Mouse (Mus musculus) CH12.LX (cell line): Measurements from ENCODE around the gene Fbxo11. TPM values are rescaled to one million over a fixed set of nuclear protein-coding genes. Genes with fewer than 3 reads are reported as not detected.

Source experiments
- DNase-seq: peaks from one replicate; pipeline ENCODE4 v3.0.0-alpha.2; 2013; ENCODE audit errors: extremely low read depth
- H3K27ac ChIP-seq: 2 replicates; pipeline ENCODE4 v1.5.1; 2012; ENCODE audit warnings: low read depth, mild to moderate bottlenecking, control low read depth, moderate library complexity; ENCODE audit not compliant: insufficient read depth
- H3K27me3 ChIP-seq: replicated peaks from 2 replicates; pipeline ENCODE3; 2012; ENCODE audit warnings: inconsistent platforms
- H3K36me3 ChIP-seq, 2 experiments: replicated peaks in 1 of 2; 2 replicates each; pipeline versions ENCODE3 to v1.6.1; 2012; ENCODE audit warnings: inconsistent platforms in 1 of 2, low read length in 1 of 2, mild to moderate bottlenecking in 1 of 2, mixed read lengths in 1 of 2, moderate library complexity in 1 of 2; ENCODE audit not compliant: control insufficient read depth in 1 of 2, insufficient read depth in 1 of 2
- H3K4me1 ChIP-seq, 2 experiments: 2 replicates each; pipeline ENCODE4 v1.6.1; 2012; ENCODE audit warnings: inconsistent platforms in 1 of 2, moderate library complexity in 1 of 2; ENCODE audit not compliant: insufficient read depth in 2 of 2, control insufficient read depth in 1 of 2
- H3K4me2 ChIP-seq: 2 replicates; pipeline ENCODE4 v1.6.1; 2012; ENCODE audit warnings: low read depth, mild to moderate bottlenecking, control low read depth; ENCODE audit not compliant: poor library complexity, insufficient read depth, severe bottlenecking
- H3K4me3 ChIP-seq, 3 experiments: fragments of 150-350 bp in 1 of 3; sonication (generic) in 1 of 3; replicated peaks in 1 of 3; 2 replicates each; pipeline versions ENCODE3 to v1.5.1; 2011 to 2012; ENCODE audit warnings: low read depth in 2 of 3, low read length in 2 of 3, mild to moderate bottlenecking in 2 of 3, moderate library complexity in 2 of 3, control low read depth in 1 of 3, improper control_type of control experiment in 1 of 3, inconsistent platforms in 1 of 3, mixed read lengths in 1 of 3; ENCODE audit not compliant: poor library complexity in 1 of 3
- H3K79me2 ChIP-seq: replicated peaks from 2 replicates; pipeline ENCODE4 v1.6.1; 2012; ENCODE audit warnings: mild to moderate bottlenecking, moderate library complexity; ENCODE audit not compliant: control insufficient read depth, poor library complexity, insufficient read depth, severe bottlenecking; ENCODE audit errors: extremely low read depth
- H3K9ac ChIP-seq: 2 replicates; pipeline ENCODE4 v1.6.1; 2012; ENCODE audit warnings: low read depth, mild to moderate bottlenecking, control low read depth, moderate library complexity; ENCODE audit not compliant: insufficient read depth
- H3K9me3 ChIP-seq: replicated peaks from 2 replicates; pipeline ENCODE3; 2012; ENCODE audit warnings: low read length, inconsistent platforms, mixed read lengths
- CHD2 ChIP-seq: IDR thresholded peaks from 2 replicates; pipeline ENCODE4 v1.6.1; 2011; ENCODE audit warnings: low read length, improper control_type of control experiment
- CTCF ChIP-seq, 2 experiments: IDR thresholded peaks in 1 of 2; conservative IDR thresholded peaks in 1 of 2; 2 replicates each; pipeline ENCODE4 v1.5.1; 2011 to 2012; ENCODE audit warnings: low read depth in 2 of 2, low read length in 2 of 2, improper control_type of control experiment in 1 of 2, inconsistent platforms in 1 of 2, mild to moderate bottlenecking in 1 of 2, moderate library complexity in 1 of 2
- E2F4 ChIP-seq: IDR thresholded peaks from 2 replicates; pipeline ENCODE4 v1.6.1; 2011; ENCODE audit warnings: low read depth, low read length, improper control_type of control experiment; ENCODE audit not compliant: insufficient replicate concordance
- GABPA ChIP-seq: IDR thresholded peaks from 2 replicates; pipeline ENCODE4 v1.6.1; 2012; ENCODE audit warnings: low read depth, low read length, improper control_type of control experiment, inconsistent platforms; ENCODE audit not compliant: insufficient replicate concordance
- JUN ChIP-seq: IDR thresholded peaks from 2 replicates; pipeline ENCODE4 v1.6.1; 2011; ENCODE audit warnings: low read depth, mild to moderate bottlenecking, low read length, improper control_type of control experiment, moderate library complexity; ENCODE audit not compliant: insufficient read depth
- JUND ChIP-seq: conservative IDR thresholded peaks from 2 replicates; pipeline ENCODE4 v1.6.1; 2011; ENCODE audit warnings: low read depth, low read length, improper control_type of control experiment
- KAT2A ChIP-seq: IDR thresholded peaks from 2 replicates; pipeline ENCODE4 v1.6.1; 2012; ENCODE audit warnings: low read length, improper control_type of control experiment, inconsistent platforms; ENCODE audit not compliant: insufficient replicate concordance
- MEF2A ChIP-seq: IDR thresholded peaks from 2 replicates; pipeline ENCODE4 v1.6.1; 2014; ENCODE audit warnings: low read depth, mild to moderate bottlenecking, inconsistent platforms, low read length, improper control_type of control experiment, borderline replicate concordance
- MXI1 ChIP-seq: IDR thresholded peaks from 2 replicates; pipeline ENCODE4 v1.6.1; 2011; ENCODE audit warnings: mild to moderate bottlenecking, low read depth, low read length, improper control_type of control experiment
- MYC ChIP-seq: IDR thresholded peaks from 2 replicates; pipeline ENCODE4 v1.6.1; 2011; ENCODE audit warnings: low read depth, mild to moderate bottlenecking, improper control_type of control experiment, low read length
- NRF1 ChIP-seq: IDR thresholded peaks from 2 replicates; pipeline ENCODE4 v1.6.1; 2014; ENCODE audit warnings: low read depth, mild to moderate bottlenecking, inconsistent platforms, low read length, improper control_type of control experiment, moderate library complexity
- PAX5 ChIP-seq: IDR thresholded peaks from 2 replicates; pipeline ENCODE4 v1.6.1; 2012; ENCODE audit warnings: low read length, inconsistent platforms, mixed read lengths
- POLR2A ChIP-seq: IDR thresholded peaks from 2 replicates; pipeline ENCODE4 v1.6.1; 2011; ENCODE audit warnings: low read depth, mild to moderate bottlenecking, improper control_type of control experiment, low read length
- POLR2AphosphoS2 ChIP-seq: IDR thresholded peaks from 2 replicates; pipeline ENCODE4 v1.6.1; 2011; ENCODE audit warnings: low read depth, low read length, improper control_type of control experiment
- RAD21 ChIP-seq: IDR thresholded peaks from 2 replicates; pipeline ENCODE4 v1.6.1; 2011; ENCODE audit warnings: low read depth, mild to moderate bottlenecking, low read length, improper control_type of control experiment, moderate library complexity
- RCOR1 ChIP-seq: conservative IDR thresholded peaks from 2 replicates; pipeline ENCODE4 v1.6.1; 2012; ENCODE audit warnings: low read depth, mild to moderate bottlenecking, inconsistent platforms, low read length, improper control_type of control experiment
- SMC3 ChIP-seq: IDR thresholded peaks from 2 replicates; pipeline ENCODE4 v1.6.1; 2011; ENCODE audit warnings: low read depth, low read length, improper control_type of control experiment
- UBTF ChIP-seq: IDR thresholded peaks from 2 replicates; pipeline ENCODE4 v1.6.1; 2012; ENCODE audit warnings: low read depth, mild to moderate bottlenecking, inconsistent platforms, low read length, improper control_type of control experiment, moderate library complexity
- USF1 ChIP-seq: IDR thresholded peaks from 2 replicates; pipeline ENCODE4 v1.6.1; 2014; ENCODE audit warnings: low read depth, mild to moderate bottlenecking, inconsistent platforms, low read length, improper control_type of control experiment
- ZMIZ1 ChIP-seq: IDR thresholded peaks from 2 replicates; pipeline ENCODE4 v1.6.1; 2012; ENCODE audit warnings: low read depth, mild to moderate bottlenecking, inconsistent platforms, low read length, improper control_type of control experiment
- ZNF384 ChIP-seq: IDR thresholded peaks from 2 replicates; pipeline ENCODE4 v1.6.1; 2012; ENCODE audit warnings: low read depth, low read length, improper control_type of control experiment, inconsistent platforms
- dilution Hi-C: fragments of 300-500 bp; cut with MboI; formaldehyde crosslinking; loops from 2 replicates; pipeline ENCODE4 v1.14.3; 2020; ENCODE audit warnings: low sequenced_read_pairs; ENCODE audit not compliant: extremely low pct_unique_long_range_greater_than_20kb, extremely low pct_ligation_motif_present
- in situ Hi-C: fragments of 300-500 bp; cut with MboI; formaldehyde crosslinking; loops from 3 replicates; pipeline ENCODE4 v1.14.3; 2019; ENCODE audit warnings: low sequenced_read_pairs, low pct_ligation_motif_present, low pct_unique_long_range_greater_than_20kb, mixed read lengths
- polyA plus RNA-seq: library from polyadenylated mRNA; unstranded; fragments of >175 nt; gene quantifications from 2 replicates; pipeline ENCODE4 v1.2.1, GENCODE M21; 2012; ENCODE audit warnings: low read depth; ENCODE audit not compliant: insufficient read length
- total RNA-seq, 2 experiments: library from RNA; depleted of rRNA; stranded (reverse); fragments of 300-350 nt in 1 of 2; fragments of >200 nt in 1 of 2; gene quantifications; 2 replicates each; pipeline ENCODE4 v1.2.3; 2012 to 2014

Fbxo11 gene
- total and polyA plus RNA-seq, 3 experiments = 37.6 to 61.8 (median 61.0) TPM

DNA sequence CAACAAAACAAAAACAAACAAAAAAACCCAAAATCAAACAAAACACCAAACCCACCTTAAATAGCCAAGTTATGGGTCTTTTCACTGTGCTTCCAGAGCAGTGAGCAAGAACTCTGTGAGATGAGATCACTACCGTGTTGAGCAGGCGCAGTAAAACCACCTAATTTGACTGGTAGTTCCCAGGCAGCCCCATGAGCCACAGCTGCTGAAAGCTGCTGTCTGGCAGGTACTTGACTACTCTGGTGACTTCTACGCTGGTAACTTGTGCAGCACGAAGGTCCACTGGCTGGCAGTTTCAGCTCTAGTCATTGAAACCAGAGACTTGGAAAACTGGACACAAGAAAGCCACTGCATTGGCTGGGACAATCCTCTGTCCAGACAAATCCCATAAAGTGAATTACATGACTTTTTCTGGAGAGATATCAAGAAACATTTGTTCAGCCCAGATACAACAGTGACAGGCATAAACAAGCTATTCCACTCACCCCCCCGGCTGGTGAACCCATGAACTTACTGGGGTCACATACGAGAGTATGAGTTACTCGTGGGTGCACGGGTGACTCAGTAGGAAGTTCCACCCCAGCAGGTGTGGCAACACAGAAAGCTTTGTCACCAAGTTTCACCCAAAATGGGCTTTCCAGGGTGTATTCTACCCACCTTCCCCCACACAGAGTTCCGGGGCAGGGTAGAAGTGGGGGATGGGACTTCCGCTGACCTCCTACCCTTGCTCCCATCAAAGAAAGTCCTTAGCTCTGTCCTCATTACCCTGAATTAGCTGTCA lies 47.0 kb upstream of the Fbxo11 start (continued):
- TF ChIP-seq NRF1 (peak; percentile 85), GABPA (no peak), JUND (peak; percentile 84), USF1 (no peak), CHD2 (peak; percentile 98), CTCF (conservative IDR thresholded peaks at IDR 0.05 in 1 of 2, IDR thresholded peaks at IDR 0.05 in 1 of 2; ENCODE audit: low read depth in 2 of 2, low read length in 2 of 2) (no peak), KAT2A (no peak)

DNA sequence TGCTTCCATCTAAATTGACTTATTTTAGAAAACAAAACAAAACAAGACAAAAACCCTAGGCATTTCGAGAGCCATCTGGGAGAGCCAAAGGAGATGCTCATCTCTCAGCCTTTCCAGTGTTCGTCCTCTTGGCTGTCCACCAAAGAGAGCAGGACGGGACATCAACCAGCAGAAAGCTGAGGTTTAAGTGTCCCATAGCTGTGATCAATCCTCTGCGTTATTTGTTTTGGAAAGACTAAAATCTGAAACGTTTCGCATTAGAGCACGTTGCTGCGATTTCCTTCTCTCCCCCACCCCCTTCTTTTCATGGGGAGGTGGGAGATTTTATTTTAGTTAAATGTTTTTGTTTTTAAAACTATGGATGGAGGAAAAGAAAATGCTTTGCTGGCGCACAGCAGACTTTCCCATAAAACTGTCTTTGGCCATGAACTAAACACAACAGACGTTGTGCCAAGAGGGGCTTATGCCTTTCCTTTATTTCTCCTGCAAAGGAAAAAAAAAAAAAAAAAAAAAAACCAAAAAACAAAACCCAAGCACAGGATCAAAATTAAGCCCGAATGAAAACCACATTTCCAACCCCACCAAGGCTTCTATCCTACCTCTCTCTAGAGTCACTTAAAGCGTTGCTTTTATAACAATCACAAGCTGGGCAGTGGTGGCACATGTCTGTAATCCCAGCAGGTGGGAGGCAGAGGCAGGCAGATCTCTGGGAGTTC lies 46.1 kb upstream of the Fbxo11 start:
- in situ Hi-C loops = no loop called here

DNA sequence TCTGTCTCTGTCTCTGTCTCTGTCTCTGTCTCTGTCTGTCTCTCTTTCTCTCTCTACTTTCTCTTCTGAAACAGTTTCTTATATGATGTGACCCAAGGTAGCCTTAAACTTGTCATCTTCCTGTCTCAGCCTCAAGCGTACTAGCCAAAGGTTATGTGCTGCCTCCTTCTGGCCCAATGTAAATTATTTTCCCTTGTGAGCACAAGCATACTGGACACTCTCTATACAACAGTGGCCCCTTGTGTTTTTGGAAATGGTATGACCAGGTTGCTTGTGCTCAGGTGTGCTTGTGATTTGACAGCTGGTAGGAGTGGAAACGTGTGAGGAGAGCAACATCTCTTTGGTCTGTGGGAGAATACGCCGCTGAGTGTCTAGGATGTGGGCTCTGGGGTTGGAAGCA lies 42.6 kb upstream of the Fbxo11 start:
- peaks cover 4% of the 10 kb centered on the region for H3K79me2 ChIP-seq
- DNase-seq = peak; percentile 49
- dilution Hi-C loops = no loop called here

More for the DNA sequence above, 46.1 kb upstream of the Fbxo11 start:
- TF ChIP-seq ZMIZ1 (no peak), ZNF384 (peak; percentile 72; the same call in 1 of the 2 replicates)
- dilution Hi-C loops = no loop called here
- Histone ChIP-seq H3K9me3 (peaks cover 33% of the 10 kb centered on the region), H3K9ac (peak overlapping the region; percentile 41; the same call in 1 of the 2 replicates), H3K36me3 (peaks cover 29 to 33% of the 10 kb centered on the region in 2 experiments), H3K4me2 (peak overlapping the region; percentile 59), H3K4me1 (peaks cover 9 to 46% of the 10 kb centered on the region in 2 experiments), H3K27ac (peak overlapping the region; percentile 98), H3K27me3 (no peaks in the 10 kb centered on the region), H3K79me2 (peaks cover 2% of the 10 kb centered on the region), H3K4me3 (peak overlapping the region in 2 of 3 experiments; percentile 49 to 52)
- no peak for DNase-seq

More for the DNA sequence above, 42.6 kb upstream of the Fbxo11 start:
- H3K4me1 ChIP-seq = peaks cover 5 to 21% of the 10 kb centered on the region in 2 experiments
- peak; percentile 76 for TF ChIP-seq RAD21
- no peak for TF ChIP-seq MYC
- TF ChIP-seq NRF1 = no peak
- no peak for TF ChIP-seq JUN
- no peak for TF ChIP-seq POLR2A
- no peak for TF ChIP-seq UBTF
- no peak for TF ChIP-seq ZNF384
- peak; percentile 70 for TF ChIP-seq SMC3
- no peak for TF ChIP-seq RCOR1
- no peak for TF ChIP-seq MEF2A
- TF ChIP-seq POLR2AphosphoS2 = no peak
- no peak for TF ChIP-seq MXI1
- no peak for TF ChIP-seq CHD2
- no peak for TF ChIP-seq PAX5
- TF ChIP-seq CTCF (conservative IDR thresholded peaks at IDR 0.05 in 1 of 2, IDR thresholded peaks at IDR 0.05 in 1 of 2; ENCODE audit: low read depth in 2 of 2, low read length in 2 of 2) = peak in 1 of 2 experiments; percentile 89; a peak in 2 of 4 replicates
- TF ChIP-seq GABPA = no peak
- TF ChIP-seq E2F4 = no peak
- TF ChIP-seq, all 38 proteins: peak for 3
- H3K9me3 ChIP-seq = peaks cover 51% of the 10 kb centered on the region
- H3K4me3 ChIP-seq = no peak overlapping the region
- H3K27ac ChIP-seq = peak overlapping the region; percentile 1; the same call in 1 of the 2 replicates
- in situ Hi-C loops = no loop called here
- H3K36me3 ChIP-seq = peaks cover 48 to 57% of the 10 kb centered on the region in 2 experiments
- H3K27me3 ChIP-seq = no peaks in the 10 kb centered on the region
- H3K9ac ChIP-seq = no peak overlapping the region
- no peak overlapping the region for H3K4me2 ChIP-seq
